Mouse (Mus musculus) spleen, adult 2 months (tissue): ENCODE results near the gene Gm44965.

Experiments
- CTCF ChIP-seq: fragments of 200-500 bp; IDR thresholded peaks from 2 replicates; pipeline ENCODE4 v1.5.1; 2011; ENCODE audit warnings: mild to moderate bottlenecking, inconsistent platforms; ENCODE audit not compliant: insufficient read depth, insufficient read length, insufficient replicate concordance; ENCODE audit errors: extremely low read depth
- POLR2A ChIP-seq: fragments of 200-500 bp; IDR thresholded peaks from 2 replicates; pipeline ENCODE4 v1.6.1; 2011; ENCODE audit warnings: low read depth, low read length, inconsistent platforms

- no peak for TF ChIP-seq POLR2A
- no peak for TF ChIP-seq CTCF
Observed at GRCm38 (mm10) chr6:48648779-48649178, 55.0 kb downstream of the Gm44965 start.
